Comparison of ENCODE assay signal across 9 mouse cellular contexts in the genomic region with DNA sequence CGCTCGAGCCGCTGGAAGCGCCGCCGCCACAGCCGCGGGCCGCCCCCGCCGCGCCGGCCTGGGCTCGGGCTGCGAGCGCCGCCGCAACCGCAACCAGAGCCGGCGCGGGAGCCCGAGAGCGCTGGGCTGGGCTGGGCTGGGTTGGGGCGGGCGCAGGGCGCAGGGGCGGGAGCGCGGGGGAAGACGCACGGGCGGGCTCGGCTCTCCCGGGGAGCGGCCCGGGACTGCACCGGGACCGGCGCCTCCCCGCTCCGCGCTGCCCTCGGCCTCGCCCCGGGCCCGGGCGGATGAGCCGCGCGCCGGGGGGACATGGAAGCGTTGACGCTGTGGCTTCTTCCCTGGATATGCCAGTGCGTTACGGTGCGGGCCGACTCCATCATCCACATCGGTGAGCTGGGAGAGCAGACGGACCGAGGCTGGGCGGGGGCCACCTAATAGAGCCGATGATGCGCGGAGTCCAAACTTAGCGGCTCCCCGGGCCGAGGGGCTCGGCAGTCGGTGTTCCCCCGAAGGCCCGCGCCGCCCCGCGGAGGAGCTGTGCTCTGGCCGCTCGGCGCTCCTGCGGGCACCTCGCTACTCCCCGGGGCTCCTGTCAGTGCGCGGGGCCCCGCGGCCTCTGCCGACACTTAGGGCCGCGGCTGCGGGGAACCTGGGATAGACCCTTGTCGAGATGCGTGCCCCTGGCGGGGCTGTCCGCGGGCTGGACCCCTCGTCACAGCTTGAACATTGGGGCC. TPM values are rescaled to one million over a fixed set of nuclear protein-coding genes. Genes with fewer than 3 reads are reported as not detected.
DNase-seq lines count a peak whose midpoint lies in the region; ATAC-seq and TF ChIP-seq lines count a peak whose summit lies in the region.
"Had no signal": no experiment of that assay in that cellular context is flagged by ENCODE, and none has a peak within 500 bp of the region (broad histone marks: within the 10 kb centered on the region; RNA-seq: fewer than 3 reads in every experiment).

Gene Grid1 (plus strand): TSS at position 190 of the 734 bp plus-strand sequence.

- WGBS in heart, adult 2 months = under 1% methylated on average over 90 of the region's 96 CpGs
- under 1% methylated on average over 80 of the region's 96 CpGs for WGBS in embryonic facial prominence, embryonic 12.5 days
- WGBS in hindbrain, postnatal 0 days = under 1% methylated on average over 58 of the region's 96 CpGs
- WGBS in limb, embryonic 11.5 days = under 1% methylated on average over 76 of the region's 96 CpGs
- 8% methylated on average over 95 of the region's 96 CpGs for WGBS in olfactory bulb, adult 2 months

- no peaks in the 10 kb centered on the region for H3K9me3 ChIP-seq in ES-E14 (ENCODE audit: control insufficient read depth, insufficient read depth, low read depth, low read length)
- no peaks in the 10 kb centered on the region for H3K9me3 ChIP-seq in embryonic facial prominence, embryonic 12.5 days
- no peaks in the 10 kb centered on the region for H3K9me3 ChIP-seq in hindbrain, postnatal 0 days (ENCODE audit: low read length)
- no peaks in the 10 kb centered on the region for H3K9me3 ChIP-seq in limb, embryonic 11.5 days (ENCODE audit: control insufficient read depth, low read length)

- H3K4me3 ChIP-seq in heart, adult 2 months = peak within 1 kb of the TSS; percentile 27; the same call in 1 of the 2 replicates
- peak within 1 kb of the TSS; percentile 67 to 79 for H3K4me3 ChIP-seq in ES-E14 (ENCODE audit: insufficient read depth in 1 of 2, low read depth in 1 of 2, low read length in 2 of 2, poor library complexity in 1 of 2, severe bottlenecking in 1 of 2)
- peak within 1 kb of the TSS; percentile 56 for H3K4me3 ChIP-seq in embryonic facial prominence, embryonic 12.5 days
- peak within 1 kb of the TSS; percentile 81 for H3K4me3 ChIP-seq in hindbrain, postnatal 0 days (ENCODE audit: low read length)
- peak within 1 kb of the TSS; percentile 39 for H3K4me3 ChIP-seq in limb, embryonic 11.5 days (ENCODE audit: low read depth, low read length)
- peak within 1 kb of the TSS; percentile 84 for H3K4me3 ChIP-seq in olfactory bulb, adult 2 months (ENCODE audit: insufficient read depth, low read depth, low read length)

- H3K9ac ChIP-seq in heart, adult 2 months (ENCODE audit: low read depth, low read length) = no peak within 1 kb of the TSS
- H3K9ac ChIP-seq in ES-E14 (ENCODE audit: insufficient read depth, low read depth, low read length, poor library complexity, severe bottlenecking) = peak within 1 kb of the TSS; percentile 70
- H3K9ac ChIP-seq in embryonic facial prominence, embryonic 12.5 days = peak within 1 kb of the TSS; percentile 63
- peak within 1 kb of the TSS; percentile 76 for H3K9ac ChIP-seq in hindbrain, postnatal 0 days (replicated peaks; ENCODE audit: low read length)
- 0 out of 2 replicates have a peak within 1 kb of the TSS, but pooled peaks have one; percentile 12 for H3K9ac ChIP-seq in limb, embryonic 11.5 days (ENCODE audit: low read length)

- TF ChIP-seq CTCF in heart, adult 2 months (IDR thresholded peaks at IDR 0.05) = no peak
- no peak for TF ChIP-seq CTCF in hindbrain, postnatal 0 days (IDR thresholded peaks at IDR 0.05; ENCODE audit: low read depth)
- TF ChIP-seq CTCF in olfactory bulb, adult 2 months (IDR thresholded peaks at IDR 0.05; ENCODE audit: insufficient read depth, low read depth, low read length) = no peak

- H3K36me3 ChIP-seq in heart, adult 2 months (ENCODE audit: control insufficient read depth, insufficient read depth, low read length) = no peaks in the 10 kb centered on the region
- no peaks in the 10 kb centered on the region for H3K36me3 ChIP-seq in ES-E14 (ENCODE audit: control insufficient read depth, insufficient read depth, low read length, poor library complexity, severe bottlenecking)
- H3K36me3 ChIP-seq in embryonic facial prominence, embryonic 12.5 days = no peaks in the 10 kb centered on the region
- no peaks in the 10 kb centered on the region for H3K36me3 ChIP-seq in hindbrain, postnatal 0 days (ENCODE audit: insufficient read depth, low read length)
- H3K36me3 ChIP-seq in limb, embryonic 11.5 days (ENCODE audit: control insufficient read depth, insufficient read depth, low read length) = no peaks in the 10 kb centered on the region

- ATAC-seq in embryonic facial prominence, embryonic 12.5 days (ENCODE audit: insufficient number of reproducible peaks, insufficient read depth, low FRiP score, low TSS enrichment) = peak; percentile 64
- peak; percentile 58 for ATAC-seq in hindbrain, postnatal 0 days
- ATAC-seq in limb, embryonic 11.5 days (ENCODE audit: insufficient number of reproducible peaks, low FRiP score, low TSS enrichment, low read depth) = peak; percentile 41; the same call in 1 of the 2 replicates
- ATAC-seq in inflammation-experienced regulatory T-cells, adult 6 months = no peak

- TF ChIP-seq POLR2A in heart, adult 2 months (IDR thresholded peaks at IDR 0.05; ENCODE audit: insufficient read depth, low read depth, low read length) = no peak
- 0 out of 2 replicates have a peak, but pooled peaks have one; percentile 12 for TF ChIP-seq POLR2A in olfactory bulb, adult 2 months (IDR thresholded peaks at IDR 0.05; ENCODE audit: insufficient read depth, low read depth, low read length)

- intact Hi-C loops in heart, adult 2 months (cut with DNase I) = no loop called here
- intact Hi-C loops in heart, postnatal 36 days (cut with DNase I) = no loop called here

- no peak within 1 kb of the TSS for H3K27ac ChIP-seq in heart, adult 2 months
- H3K27ac ChIP-seq in ES-E14 (ENCODE audit: insufficient read depth, low read depth, low read length, poor library complexity, severe bottlenecking) = no peak within 1 kb of the TSS
- H3K27ac ChIP-seq in embryonic facial prominence, embryonic 12.5 days = no peak within 1 kb of the TSS
- H3K27ac ChIP-seq in hindbrain, postnatal 0 days = peak within 1 kb of the TSS; percentile 80
- no peak within 1 kb of the TSS for H3K27ac ChIP-seq in limb, embryonic 11.5 days (replicated peaks; ENCODE audit: low read depth, low read length)
- peak within 1 kb of the TSS; percentile 42; the same call in 1 of the 2 replicates for H3K27ac ChIP-seq in olfactory bulb, adult 2 months (ENCODE audit: insufficient read depth, low read depth, low read length)

- no peak for TF ChIP-seq EP300 in heart, adult 2 months (IDR thresholded peaks at IDR 0.05; ENCODE audit: insufficient read depth, low read depth, low read length)

- H3K27me3 ChIP-seq in heart, adult 2 months (ENCODE audit: control insufficient read depth, insufficient read depth, low read length) = peaks cover 31% of the 10 kb centered on the region
- H3K27me3 ChIP-seq in embryonic facial prominence, embryonic 12.5 days = peaks cover 93% of the 10 kb centered on the region
- peaks cover 10% of the 10 kb centered on the region for H3K27me3 ChIP-seq in hindbrain, postnatal 0 days (ENCODE audit: insufficient read depth, low read length)
- peaks cover 83% of the 10 kb centered on the region for H3K27me3 ChIP-seq in limb, embryonic 11.5 days (ENCODE audit: control insufficient read depth, insufficient read depth, low read length)

- no peaks in the 10 kb centered on the region for H3K4me1 ChIP-seq in heart, adult 2 months (ENCODE audit: control insufficient read depth, insufficient read depth, low read length)
- H3K4me1 ChIP-seq in ES-E14 (ENCODE audit: control insufficient read depth in 2 of 2, insufficient read depth in 2 of 2, low read length in 2 of 2, poor library complexity in 1 of 2) = peaks cover 0 to 5% of the 10 kb centered on the region in 2 experiments; a peak in 1 of 4 replicates
- H3K4me1 ChIP-seq in embryonic facial prominence, embryonic 12.5 days = peaks cover 22% of the 10 kb centered on the region
- no peaks in the 10 kb centered on the region; the same call in 1 of the 2 replicates for H3K4me1 ChIP-seq in hindbrain, postnatal 0 days (ENCODE audit: insufficient read depth, low read length)
- no peaks in the 10 kb centered on the region for H3K4me1 ChIP-seq in limb, embryonic 11.5 days (ENCODE audit: control insufficient read depth, insufficient read depth, low read length)
- peaks cover 27% of the 10 kb centered on the region for H3K4me1 ChIP-seq in olfactory bulb, adult 2 months (ENCODE audit: control insufficient read depth, insufficient read depth, low read length)

- peak in 1 of 2 experiments; percentile 8 for DNase-seq in heart, adult 2 months
- DNase-seq in heart, postnatal 36 days = no peak
- DNase-seq in ES-E14 (ENCODE audit: low read depth, low spot score) = no peak
- DNase-seq in hindbrain, postnatal 0 days (ENCODE audit: low spot score) = peak; percentile 59
- DNase-seq in limb, embryonic 11.5 days (ENCODE audit: low spot score) = peak; percentile 51

- H3K79me2 ChIP-seq in heart, adult 2 months (replicated peaks; ENCODE audit: control insufficient read depth, insufficient read depth, low read length) = no peaks in the 10 kb centered on the region

- in situ Hi-C loops in ES-E14 (cut with MboI; ENCODE audit: low sequenced_read_pairs in 2 of 2, unreplicated experiment in 2 of 2) = no loop called here

- H3K4me2 ChIP-seq in embryonic facial prominence, embryonic 12.5 days (replicated peaks) = peak within 1 kb of the TSS; percentile 65
- peak within 1 kb of the TSS; percentile 77 for H3K4me2 ChIP-seq in hindbrain, postnatal 0 days (ENCODE audit: low read depth, low read length)
- peak within 1 kb of the TSS; percentile 86 for H3K4me2 ChIP-seq in limb, embryonic 11.5 days (ENCODE audit: low read depth, severe bottlenecking)

TF ChIP-seq in ES-E14, 5 proteins besides CTCF, POLR2A, EP300 and RAD21:
- no peak for TF ChIP-seq MAFK (IDR thresholded peaks at IDR 0.05; ENCODE audit: insufficient read depth, low read depth, low read length)
- TF ChIP-seq ZNF384 (IDR thresholded peaks at IDR 0.05; ENCODE audit: low read depth, low read length) = no peak
- TF ChIP-seq HCFC1 (IDR thresholded peaks at IDR 0.05; ENCODE audit: borderline replicate concordance, insufficient read depth, low read length) = no peak
- TF ChIP-seq CHD2 (IDR thresholded peaks at IDR 0.05; ENCODE audit: low read depth, low read length) = no peak
- TF ChIP-seq ZC3H11A (IDR thresholded peaks at IDR 0.05; ENCODE audit: borderline replicate concordance, low read depth, low read length) = no peak
TF ChIP-seq in ES-E14: peak in this region for 0.

RNA-seq across cellular contexts. Expression of gene Grid1, which starts in this region (rescaled TPM):
- not detected for total RNA-seq in heart, adult 2 months (2021)
- polyA plus RNA-seq in heart, adult 2 months (2012; rRNA removed) = 0.03 and 0.04 TPM in 2 replicates
- under 1 TPM in 1 of 2 experiments, not detected in 1; 0.06 TPM for total RNA-seq in heart, postnatal 36 days (2021)
- 0.26 and 0.54 TPM in 2 replicates for total RNA-seq in ES-E14 (2012; rRNA removed)
- polyA plus RNA-seq in embryonic facial prominence, embryonic 12.5 days (2016; fragmentation: Nextera tagmentation; extraction: Ambion mirVana) = 0.65 and 0.71 TPM in 2 replicates
- total RNA-seq in hindbrain, postnatal 0 days (2014; rRNA removed) = 33.7 and 36.7 TPM in 2 replicates
- polyA plus RNA-seq in hindbrain, postnatal 0 days (2015; fragmentation: Nextera tagmentation; extraction: Ambion mirVana) = 8.1 and 8.6 TPM in 2 replicates
- polyA plus RNA-seq in limb, embryonic 11.5 days (2014; fragmentation: Nextera tagmentation; extraction: Ambion mirVana) = 0.17 TPM in 1 of 2 replicates, not detected in the other
- not detected in 2 replicates for polyA plus RNA-seq in olfactory bulb, adult 2 months (2012; ENCODE audit: insufficient read depth, insufficient read length, low replicate concordance, missing spikeins)
- polyA plus RNA-seq in inflammation-experienced regulatory T-cells, adult 6 months (2017; shearing (Covaris generic)) = not detected
- total RNA-seq: heart, postnatal 14 days had no signal

Comparison
In these comparisons a context has a peak if more than half of its experiments do, and no peak if none do; other contexts are left out.
1. RNA of gene Grid1 (total RNA-seq): 33.7 to 36.7 TPM in hindbrain, postnatal 0 days; 0.26 to 0.54 TPM in ES-E14, not detected in heart, adult 2 months and 0.06 TPM in heart, postnatal 36 days; every median in the first group is over 10 times any median in the second.
2. Peak in ATAC-seq, H3K4me3 ChIP-seq, H3K9ac ChIP-seq and H3K4me2 ChIP-seq in embryonic facial prominence, embryonic 12.5 days; RNA of the gene not detected or under 1 TPM.
3. Peak in DNase-seq, ATAC-seq, H3K4me3 ChIP-seq, H3K9ac ChIP-seq and H3K4me2 ChIP-seq in limb, embryonic 11.5 days; RNA of the gene not detected or under 1 TPM.
4. H3K27ac ChIP-seq: peak in hindbrain, postnatal 0 days (single experiment) and olfactory bulb, adult 2 months (single experiment); none in heart, adult 2 months (single experiment), ES-E14 (single experiment), embryonic facial prominence, embryonic 12.5 days (single experiment) and limb, embryonic 11.5 days (single experiment).
5. H3K4me3 ChIP-seq: peak in every context shown above with its lines; median percentile 84 in olfactory bulb, adult 2 months; 81 in hindbrain, postnatal 0 days; 73 in ES-E14; 56 in embryonic facial prominence, embryonic 12.5 days; 39 in limb, embryonic 11.5 days; 27 in heart, adult 2 months.
6. Peak in every context shown above with its lines, with median percentiles within 50 percentile points of each other: H3K4me2 ChIP-seq.